Mouse (Mus musculus): ENCODE results near the gene Tbp. TPM values are rescaled to one million over a fixed set of nuclear protein-coding genes. Genes with fewer than 3 reads are reported as not detected.

Tbp gene
- polyA plus RNA-seq, 1 experiment, result 18.3 TPM

DNA sequence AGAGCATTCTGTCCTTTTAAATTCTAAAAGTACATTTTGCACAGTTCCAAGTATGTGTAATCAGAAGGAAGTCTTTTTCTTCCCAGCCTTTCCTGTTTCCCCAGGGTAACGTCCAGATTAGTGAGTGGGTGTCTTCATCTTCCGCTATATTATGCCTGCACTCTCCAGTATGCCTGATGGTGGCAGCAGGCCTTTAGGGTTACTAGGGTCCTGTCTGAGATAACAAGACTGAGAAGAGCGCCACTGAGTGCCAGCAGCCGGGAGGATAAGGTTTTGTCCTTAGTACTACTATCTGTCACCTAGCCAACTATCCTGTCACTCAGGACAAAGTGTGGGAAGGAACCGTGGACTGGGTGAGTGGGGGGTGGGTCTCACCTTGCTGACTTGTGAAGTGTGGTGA is 18.1 kb downstream of the Tbp start:
- no peak overlapping the region for H3K4me3 ChIP-seq (ENCODE audit: insufficient read depth, poor library complexity, severe bottlenecking)
- TF ChIP-seq CEBPB (IDR thresholded peaks at IDR 0.05; ENCODE audit: low read depth), result no peak
- TF ChIP-seq MAX (IDR thresholded peaks at IDR 0.05), result no peak
- no peak for TF ChIP-seq CTCF (IDR thresholded peaks at IDR 0.05; ENCODE audit: control insufficient read depth, insufficient read depth, insufficient read length)
- TF ChIP-seq USF1 (IDR thresholded peaks at IDR 0.05; ENCODE audit: low read depth), result no peak
- no peak for TF ChIP-seq FOSL1 (IDR thresholded peaks at IDR 0.05; ENCODE audit: insufficient read depth, low read length, poor library complexity, severe bottlenecking)
- no peaks in the 10 kb centered on the region for H3K27me3 ChIP-seq (ENCODE audit: control insufficient read depth, insufficient read depth, insufficient read length)
- H3K36me3 ChIP-seq (ENCODE audit: control insufficient read depth, insufficient read depth), result peaks cover 93% of the 10 kb centered on the region
- H3K79me2 ChIP-seq (ENCODE audit: control insufficient read depth, insufficient read depth), result peaks cover 15% of the 10 kb centered on the region
- H3ac ChIP-seq (ENCODE audit: control insufficient read depth, insufficient read length, low read depth), result no peak overlapping the region
- peaks cover under 1% of the 10 kb centered on the region for H3K79me3 ChIP-seq (ENCODE audit: low read depth)

DNA sequence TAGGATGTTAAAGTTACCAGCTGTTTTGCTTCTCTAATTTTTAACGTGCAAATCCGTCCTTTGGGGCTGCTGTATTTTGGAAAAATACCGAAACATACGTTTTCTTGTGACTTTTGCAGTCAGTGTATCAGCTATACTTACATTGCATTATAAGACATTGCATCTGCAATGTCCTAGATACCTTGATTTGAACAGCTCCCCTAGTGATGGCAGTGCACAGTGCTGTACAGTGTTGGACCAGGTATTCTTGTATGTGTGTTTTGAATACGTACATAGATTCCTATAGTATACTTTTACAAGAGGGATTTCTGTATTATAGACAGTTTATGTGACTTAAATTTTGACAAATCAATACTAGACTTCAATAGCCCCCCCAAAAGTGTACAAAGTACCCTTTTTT is 18.5 kb downstream of the Tbp start:
- Histone ChIP-seq H3ac (ENCODE audit: control insufficient read depth, insufficient read length, low read depth) (no peak overlapping the region), H3K27me3 (ENCODE audit: control insufficient read depth, insufficient read depth, insufficient read length) (no peaks in the 10 kb centered on the region), H3K4me3 (ENCODE audit: insufficient read depth, poor library complexity, severe bottlenecking) (no peak overlapping the region), H3K36me3 (ENCODE audit: control insufficient read depth, insufficient read depth) (peaks cover 93% of the 10 kb centered on the region), H3K79me2 (ENCODE audit: control insufficient read depth, insufficient read depth) (peaks cover 10% of the 10 kb centered on the region), H3K79me3 (ENCODE audit: low read depth) (no peaks in the 10 kb centered on the region)
- TF ChIP-seq MAX (IDR thresholded peaks at IDR 0.05), result no peak
- TF ChIP-seq FOSL1 (IDR thresholded peaks at IDR 0.05; ENCODE audit: insufficient read depth, low read length, poor library complexity, severe bottlenecking), result no peak
- TF ChIP-seq MYOD1 (IDR thresholded peaks at IDR 0.05; ENCODE audit: control insufficient read depth, insufficient read length, low read depth), result no peak
- no peak for TF ChIP-seq USF1 (IDR thresholded peaks at IDR 0.05; ENCODE audit: low read depth)
- no peak for TF ChIP-seq CEBPB (IDR thresholded peaks at IDR 0.05; ENCODE audit: low read depth)
- TF ChIP-seq CTCF (IDR thresholded peaks at IDR 0.05; ENCODE audit: control insufficient read depth, insufficient read depth, insufficient read length), result no peak
- no peak for TF ChIP-seq MYOG (IDR thresholded peaks at IDR 0.05; ENCODE audit: control insufficient read depth, extremely low read depth, insufficient read length)

DNA sequence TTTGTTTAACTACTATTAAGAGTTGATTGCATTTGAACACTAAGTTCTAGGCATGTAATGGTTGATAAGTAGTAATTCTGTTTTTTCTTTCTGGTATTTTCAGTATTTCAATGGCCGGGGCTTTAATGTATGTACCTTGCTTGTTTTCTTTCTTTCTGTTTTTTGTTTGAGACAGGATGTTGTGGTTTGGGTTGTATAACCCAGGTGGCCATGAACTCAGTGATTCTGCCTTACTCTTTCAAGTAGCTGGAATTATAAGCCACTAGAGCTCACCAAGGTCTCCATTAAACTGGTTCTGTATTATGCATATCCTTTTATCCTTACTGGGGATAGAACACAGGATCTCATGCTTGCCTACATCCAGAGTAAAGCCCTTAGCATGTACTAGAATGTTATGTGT is 19.1 kb downstream of the Tbp start:
- Histone ChIP-seq H3K27me3 (ENCODE audit: control insufficient read depth, insufficient read depth, insufficient read length) (no peaks in the 10 kb centered on the region), H3K4me3 (ENCODE audit: insufficient read depth, poor library complexity, severe bottlenecking) (no peak overlapping the region), H3ac (ENCODE audit: control insufficient read depth, insufficient read length, low read depth) (no peak overlapping the region), H3K36me3 (ENCODE audit: control insufficient read depth, insufficient read depth) (peaks cover 92% of the 10 kb centered on the region), H3K79me2 (ENCODE audit: control insufficient read depth, insufficient read depth) (peaks cover 5% of the 10 kb centered on the region), H3K79me3 (ENCODE audit: low read depth) (no peaks in the 10 kb centered on the region)
- TF ChIP-seq FOSL1 (IDR thresholded peaks at IDR 0.05; ENCODE audit: insufficient read depth, low read length, poor library complexity, severe bottlenecking) (no peak), MYOG (IDR thresholded peaks at IDR 0.05; ENCODE audit: control insufficient read depth, extremely low read depth, insufficient read length) (no peak), USF1 (IDR thresholded peaks at IDR 0.05; ENCODE audit: low read depth) (no peak), MYOD1 (IDR thresholded peaks at IDR 0.05; ENCODE audit: control insufficient read depth, insufficient read length, low read depth) (no peak), CEBPB (IDR thresholded peaks at IDR 0.05; ENCODE audit: low read depth) (no peak), CTCF (IDR thresholded peaks at IDR 0.05; ENCODE audit: control insufficient read depth, insufficient read depth, insufficient read length) (no peak), MAX (IDR thresholded peaks at IDR 0.05) (no peak)

DNA sequence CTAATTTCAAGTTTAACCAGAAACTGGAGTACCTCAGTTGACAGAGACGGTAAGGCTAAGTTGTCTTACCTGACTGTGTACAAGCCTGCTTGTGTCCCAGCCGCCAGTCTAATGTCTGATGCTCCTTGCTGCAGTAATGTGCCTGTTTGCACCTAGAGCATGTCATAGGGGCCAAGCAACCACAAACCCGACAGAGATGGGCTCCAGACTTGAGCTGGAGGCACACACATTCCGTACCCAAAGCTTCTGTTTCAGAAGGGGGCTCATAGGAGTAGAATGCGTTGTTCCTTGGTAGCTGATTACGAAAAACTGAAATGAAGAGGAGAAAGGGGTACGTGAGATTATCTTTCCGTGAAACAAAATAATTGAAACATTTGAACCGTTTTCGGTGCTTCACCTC is 26.6 kb downstream of the Tbp start:
- Histone ChIP-seq H3K79me2 (ENCODE audit: control insufficient read depth, insufficient read depth) (peaks cover 32% of the 10 kb centered on the region), H3K79me3 (ENCODE audit: low read depth) (peaks cover 12% of the 10 kb centered on the region), H3K27me3 (ENCODE audit: control insufficient read depth, insufficient read depth, insufficient read length) (no peaks in the 10 kb centered on the region), H3K4me3 (ENCODE audit: insufficient read depth, poor library complexity, severe bottlenecking) (peak overlapping the region; percentile 63), H3ac (ENCODE audit: control insufficient read depth, insufficient read length, low read depth) (peak overlapping the region; percentile 64), H3K36me3 (ENCODE audit: control insufficient read depth, insufficient read depth) (peaks cover 44% of the 10 kb centered on the region)
- TF ChIP-seq MYOG (IDR thresholded peaks at IDR 0.05; ENCODE audit: control insufficient read depth, extremely low read depth, insufficient read length) (no peak), FOSL1 (IDR thresholded peaks at IDR 0.05; ENCODE audit: insufficient read depth, low read length, poor library complexity, severe bottlenecking) (no peak), MAX (IDR thresholded peaks at IDR 0.05) (no peak), USF1 (IDR thresholded peaks at IDR 0.05; ENCODE audit: low read depth) (no peak), CEBPB (IDR thresholded peaks at IDR 0.05; ENCODE audit: low read depth) (no peak), CTCF (IDR thresholded peaks at IDR 0.05; ENCODE audit: control insufficient read depth, insufficient read depth, insufficient read length) (no peak), MYOD1 (IDR thresholded peaks at IDR 0.05; ENCODE audit: control insufficient read depth, insufficient read length, low read depth) (no peak)

DNA sequence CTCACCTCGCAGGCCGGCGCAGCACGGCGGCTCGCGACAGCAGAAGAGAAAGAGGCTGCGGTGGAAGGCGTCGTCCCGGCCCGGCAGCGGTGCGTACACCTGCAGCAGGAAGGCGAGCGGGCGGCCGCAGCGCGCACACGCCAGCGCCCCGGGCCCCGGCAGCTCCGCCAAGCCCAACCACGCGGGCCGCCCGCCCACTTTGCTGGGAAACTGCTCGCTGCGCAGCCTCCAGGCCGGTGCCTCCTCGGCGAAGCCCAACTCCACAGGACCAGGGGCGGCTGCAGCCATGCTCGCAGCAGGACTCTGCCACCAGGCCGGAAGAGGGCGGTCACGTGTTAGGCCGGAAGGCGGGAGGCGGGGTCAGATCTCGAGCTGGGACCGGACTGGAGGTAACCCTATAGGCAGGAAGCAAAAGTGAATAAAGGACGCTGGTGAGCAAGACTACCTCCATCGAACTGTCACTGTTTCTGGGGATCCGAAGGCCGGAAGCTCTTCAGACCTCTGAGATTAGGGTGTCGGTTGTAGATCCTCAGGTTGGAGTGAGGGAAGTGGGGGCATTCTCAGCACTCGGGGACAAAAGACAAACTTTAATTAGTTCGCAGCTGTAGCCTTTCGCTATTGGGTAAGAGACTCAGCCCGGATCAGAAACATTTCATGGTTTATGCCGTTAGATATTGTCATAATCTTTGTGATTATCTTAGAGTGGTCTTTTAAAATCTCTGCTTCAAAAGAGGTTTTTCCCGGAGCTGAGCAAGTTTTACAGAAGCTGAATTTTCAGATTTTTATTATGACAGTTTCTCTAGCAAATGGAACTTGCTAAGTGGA is 27.5 kb downstream of the Tbp start, which contains the start of gene Pdcd2:
TSS of gene Pdcd2 (minus strand) at position 316 of the 825 bp plus-strand sequence.
- Histone ChIP-seq H3K79me3 (ENCODE audit: low read depth) (peaks cover 12% of the 10 kb centered on the region), H3K79me2 (ENCODE audit: control insufficient read depth, insufficient read depth) (peaks cover 32% of the 10 kb centered on the region), H3K27me3 (ENCODE audit: control insufficient read depth, insufficient read depth, insufficient read length) (no peaks in the 10 kb centered on the region), H3K36me3 (ENCODE audit: control insufficient read depth, insufficient read depth) (peaks cover 35% of the 10 kb centered on the region), H3K4me3 (ENCODE audit: insufficient read depth, poor library complexity, severe bottlenecking) (peak within 1 kb of the TSS; percentile 63), H3ac (ENCODE audit: control insufficient read depth, insufficient read length, low read depth) (peak within 1 kb of the TSS; percentile 90)
- TF ChIP-seq USF1 (IDR thresholded peaks at IDR 0.05; ENCODE audit: low read depth) (peak; percentile 93), MYOG (IDR thresholded peaks at IDR 0.05; ENCODE audit: control insufficient read depth, extremely low read depth, insufficient read length) (no peak), MAX (IDR thresholded peaks at IDR 0.05) (peak; percentile 92)

DNA sequence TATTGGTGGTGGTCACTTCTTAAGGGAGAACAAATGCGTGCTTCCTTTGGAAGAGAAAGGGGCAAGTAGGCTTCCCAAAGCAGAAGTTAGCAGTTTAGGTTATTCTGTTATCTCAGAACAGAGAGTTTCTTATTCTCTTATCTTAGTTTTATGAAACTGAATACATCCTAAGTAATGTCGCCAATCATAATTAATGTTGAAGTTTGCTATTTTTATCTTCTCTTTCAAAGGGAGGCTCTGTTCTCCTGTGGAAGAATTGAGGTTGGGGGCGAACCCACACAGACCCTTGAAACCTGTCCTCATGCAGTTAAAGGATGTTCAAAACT is 28.1 kb downstream of the Tbp start:
- no peak for TF ChIP-seq MYOD1 (IDR thresholded peaks at IDR 0.05; ENCODE audit: control insufficient read depth, insufficient read length, low read depth)
- no peak for TF ChIP-seq CEBPB (IDR thresholded peaks at IDR 0.05; ENCODE audit: low read depth)
- no peak for TF ChIP-seq MAX (IDR thresholded peaks at IDR 0.05)
- TF ChIP-seq FOSL1 (IDR thresholded peaks at IDR 0.05; ENCODE audit: insufficient read depth, low read length, poor library complexity, severe bottlenecking), result no peak
- no peak for TF ChIP-seq USF1 (IDR thresholded peaks at IDR 0.05; ENCODE audit: low read depth)
- Histone ChIP-seq H3K79me3 (ENCODE audit: low read depth) (peaks cover 12% of the 10 kb centered on the region), H3K4me3 (ENCODE audit: insufficient read depth, poor library complexity, severe bottlenecking) (peak overlapping the region; percentile 63), H3K36me3 (ENCODE audit: control insufficient read depth, insufficient read depth) (peaks cover 30% of the 10 kb centered on the region), H3K79me2 (ENCODE audit: control insufficient read depth, insufficient read depth) (peaks cover 32% of the 10 kb centered on the region), H3ac (ENCODE audit: control insufficient read depth, insufficient read length, low read depth) (no peak overlapping the region), H3K27me3 (ENCODE audit: control insufficient read depth, insufficient read depth, insufficient read length) (no peaks in the 10 kb centered on the region)

Measured in C2C12 (cell line).